Mouse (Mus musculus) midbrain, embryonic 15.5 days (tissue): Measurements from ENCODE around the gene Rpp21. TPM values are rescaled to one million over a fixed set of nuclear protein-coding genes. Genes with fewer than 3 reads are reported as not detected.

ENCODE experiments used
- ATAC-seq: fragments of 200-750 bp; cut with Nextera tagmentation; replicated peaks from 2 replicates; pipeline ENCODE4 v1.8.0; 2017; ENCODE audit warnings: moderate TSS enrichment
- H3K27ac ChIP-seq: fragments of 300-500 bp; sonication (generic); 2 replicates; pipeline ENCODE4 v1.5.1; 2015; ENCODE audit warnings: mild to moderate bottlenecking, inconsistent platforms
- H3K27me3 ChIP-seq: fragments of 300-500 bp; sonication (generic); replicated peaks from 2 replicates; pipeline ENCODE4 v1.6.1; 2015; ENCODE audit warnings: inconsistent platforms
- H3K36me3 ChIP-seq: fragments of 300-500 bp; sonication (generic); replicated peaks from 2 replicates; pipeline ENCODE4 v1.6.1; 2015; ENCODE audit warnings: inconsistent platforms
- H3K4me1 ChIP-seq: fragments of 300-500 bp; sonication (generic); 2 replicates; pipeline ENCODE4 v1.6.1; 2015; ENCODE audit warnings: inconsistent platforms
- H3K4me2 ChIP-seq: fragments of 300-500 bp; sonication (generic); 2 replicates; pipeline ENCODE4 v1.6.1; 2015; ENCODE audit warnings: inconsistent platforms, mild to moderate bottlenecking, moderate library complexity
- H3K4me3 ChIP-seq: fragments of 300-500 bp; sonication (generic); 2 replicates; pipeline ENCODE4 v1.5.1; 2015; ENCODE audit warnings: mild to moderate bottlenecking, inconsistent platforms
- H3K9ac ChIP-seq: fragments of 300-500 bp; sonication (generic); 2 replicates; pipeline ENCODE4 v1.6.1; 2015; ENCODE audit warnings: mild to moderate bottlenecking, inconsistent platforms
- H3K9me3 ChIP-seq: fragments of 300-500 bp; sonication (generic); 2 replicates; pipeline ENCODE4 v1.6.1; 2016; ENCODE audit warnings: inconsistent platforms
- WGBS: fragments of 180-500 bp; shearing (Covaris S2); methylation state at CpG from one replicate; pipeline ENCODE4 v1.1.7; 2015; ENCODE audit warnings: mixed read lengths; 5-methylcytosine and 5-hydroxymethylcytosine counted together
- polyA plus RNA-seq: library from polyadenylated mRNA; unstranded; fragments of >200 nt; fragmentation: Nextera tagmentation; extraction: Ambion mirVana; gene quantifications from 2 replicates; pipeline ENCODE4 v1.2.1, GENCODE M21; 2015

The Rpp21 gene
- 124 and 138 TPM in 2 replicates for polyA plus RNA-seq

GRCm38 (mm10) chr17:36257969-36258368, at the start of gene Rpp21:
Rpp21 (minus strand) TSS chr17:36258069.
- Histone ChIP-seq H3K4me3 (peak within 1 kb of the TSS; percentile 64), H3K4me1 (peaks cover 10% of the 10 kb centered on the region), H3K27ac (peak within 1 kb of the TSS; percentile 85), H3K36me3 (peaks cover 39% of the 10 kb centered on the region), H3K4me2 (peak within 1 kb of the TSS; percentile 53), H3K27me3 (no peaks in the 10 kb centered on the region), H3K9ac (peak within 1 kb of the TSS; percentile 89), H3K9me3 (no peaks in the 10 kb centered on the region)
- ATAC-seq: 0 out of 2 replicates have a peak, but pooled peaks have one; percentile 4
- 51% methylated on average over 6 of the region's 6 CpGs for WGBS

DNA sequence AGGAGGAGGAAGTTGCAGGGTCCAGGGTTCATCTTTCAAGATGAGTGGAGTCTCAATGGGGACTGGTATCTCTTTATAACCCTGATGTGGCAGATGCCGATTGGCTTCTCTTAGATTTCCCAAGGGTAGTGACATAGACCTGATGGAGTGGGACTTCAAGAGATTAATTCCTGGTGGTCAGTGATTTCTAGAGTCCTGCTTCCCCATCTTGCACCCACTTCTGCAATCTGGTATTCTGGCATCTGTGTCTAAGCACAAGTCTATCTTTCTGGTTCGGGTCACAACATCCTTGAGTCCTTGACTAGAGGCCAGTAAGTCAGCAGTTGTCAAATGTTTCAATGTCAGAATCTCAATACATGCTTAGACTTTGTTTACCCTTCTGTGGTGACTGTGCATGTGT, 28.5 kb upstream of the Rpp21 start, which contains the start of gene H2-M10.2:
Gene H2-M10.2, minus strand, starts transcription at position 101 of the 400 bp plus-strand sequence.
- Histone ChIP-seq H3K4me2 (no peak within 1 kb of the TSS), H3K4me1 (no peaks in the 10 kb centered on the region), H3K27me3 (no peaks in the 10 kb centered on the region), H3K9me3 (no peaks in the 10 kb centered on the region), H3K27ac (no peak within 1 kb of the TSS), H3K36me3 (peaks cover 6% of the 10 kb centered on the region; the same call in 1 of the 2 replicates), H3K9ac (no peak within 1 kb of the TSS), H3K4me3 (no peak within 1 kb of the TSS)
- 97% methylated on average over 2 of the region's 2 CpGs for WGBS
- no peak for ATAC-seq

GRCm38 (mm10) chr17:36281521-36282245, 23.8 kb upstream of the Rpp21 start:
- Histone ChIP-seq H3K36me3 (peaks cover 13% of the 10 kb centered on the region; the same call in 1 of the 2 replicates), H3K4me2 (no peak overlapping the region), H3K9me3 (no peaks in the 10 kb centered on the region), H3K4me1 (no peaks in the 10 kb centered on the region), H3K4me3 (no peak overlapping the region), H3K9ac (no peak overlapping the region), H3K27ac (no peak overlapping the region), H3K27me3 (no peaks in the 10 kb centered on the region)
- ATAC-seq: no peak
- WGBS: 92% methylated on average over 4 of the region's 4 CpGs

GRCm38 (mm10) chr17:36274776-36275175, 16.9 kb upstream of the Rpp21 start:
- H3K9me3 ChIP-seq: no peaks in the 10 kb centered on the region
- no peaks in the 10 kb centered on the region for H3K27me3 ChIP-seq
- no peak overlapping the region for H3K4me3 ChIP-seq
- no peak overlapping the region for H3K4me2 ChIP-seq
- peaks cover 30% of the 10 kb centered on the region for H3K4me1 ChIP-seq
- no peak overlapping the region for H3K27ac ChIP-seq
- H3K9ac ChIP-seq: no peak overlapping the region
- no peak for ATAC-seq
- H3K36me3 ChIP-seq: no peaks in the 10 kb centered on the region
- 93% methylated on average over 4 of the region's 4 CpGs for WGBS

DNA sequence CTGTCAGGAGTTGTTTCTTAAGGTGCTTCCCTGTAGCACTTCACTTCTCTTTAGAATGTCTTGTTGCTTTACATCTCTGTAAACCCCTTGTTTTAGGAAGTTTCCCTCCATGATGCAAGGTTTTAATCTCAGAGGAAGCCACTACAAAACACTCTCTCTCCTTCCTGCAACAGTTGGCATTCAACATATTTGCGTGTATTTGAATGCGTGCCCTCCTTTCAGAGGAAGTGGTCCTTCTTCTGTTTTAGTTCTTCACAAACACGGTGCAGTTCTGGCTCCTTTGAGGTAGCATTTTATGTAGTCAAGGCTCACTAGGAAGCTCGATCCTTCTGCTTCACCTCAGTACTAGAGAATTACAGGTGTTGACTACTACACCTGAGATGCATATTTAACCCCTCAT, 15.9 kb upstream of the Rpp21 start:
- no peaks in the 10 kb centered on the region for H3K36me3 ChIP-seq
- H3K4me2 ChIP-seq: peak overlapping the region; percentile 88; the same call in 1 of the 2 replicates
- 94% methylated on average over 4 of the region's 4 CpGs for WGBS
- H3K9ac ChIP-seq: no peak overlapping the region
- H3K9me3 ChIP-seq: no peaks in the 10 kb centered on the region
- H3K4me3 ChIP-seq: no peak overlapping the region
- H3K27ac ChIP-seq: no peak overlapping the region
- H3K4me1 ChIP-seq: peaks cover 32% of the 10 kb centered on the region
- H3K27me3 ChIP-seq: no peaks in the 10 kb centered on the region
- ATAC-seq: no peak

DNA sequence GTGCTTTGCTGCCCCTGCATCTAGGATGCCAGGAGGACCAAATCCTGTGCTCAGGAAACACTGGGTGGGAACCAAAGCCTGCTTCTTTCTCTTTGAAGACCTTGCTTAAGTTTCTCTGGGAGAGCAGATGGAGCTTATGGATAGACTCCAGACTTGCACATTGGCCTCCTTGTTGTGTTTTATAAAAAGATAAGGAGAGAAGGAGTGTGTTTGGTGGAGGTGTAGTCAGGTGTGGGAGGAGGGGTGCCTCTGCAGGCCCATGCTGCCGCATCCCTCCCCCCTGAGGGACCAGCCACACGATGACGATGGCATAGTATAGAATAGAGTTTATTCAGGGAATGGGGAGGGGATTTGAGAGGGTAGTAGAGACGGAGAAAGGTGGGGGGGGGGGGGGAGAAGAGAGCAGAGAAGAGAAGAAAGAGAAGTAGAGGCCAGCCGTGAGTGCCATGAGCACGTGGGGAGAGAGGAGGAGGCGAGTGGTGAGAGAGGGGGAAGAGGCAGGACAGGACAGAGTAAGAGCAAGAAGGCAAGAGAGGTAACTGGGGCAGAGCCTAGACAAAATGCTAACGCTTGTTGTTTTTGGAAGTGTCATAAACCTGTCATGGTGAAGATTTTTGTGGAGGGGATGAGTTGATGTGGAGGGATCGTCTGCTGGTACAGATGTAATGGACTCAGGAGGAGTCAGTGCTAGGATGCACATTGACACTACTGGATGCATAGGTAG, 14.9 kb upstream of the Rpp21 start:
- H3K4me2 ChIP-seq: peak overlapping the region; percentile 88
- no peak overlapping the region for H3K9ac ChIP-seq
- H3K27ac ChIP-seq: no peak overlapping the region
- no peak for ATAC-seq
- H3K9me3 ChIP-seq: no peaks in the 10 kb centered on the region
- H3K27me3 ChIP-seq: no peaks in the 10 kb centered on the region
- peaks cover 32% of the 10 kb centered on the region for H3K4me1 ChIP-seq
- 90% methylated on average over 9 of the region's 9 CpGs for WGBS
- H3K4me3 ChIP-seq: peak overlapping the region; percentile 91
- peaks cover under 1% of the 10 kb centered on the region; the same call in 1 of the 2 replicates for H3K36me3 ChIP-seq

GRCm38 (mm10) chr17:36271586-36272256, 13.9 kb upstream of the Rpp21 start, which contains the start of gene Trim39:
Trim39 (minus strand) TSS chr17:36272247.
- ATAC-seq: peak; percentile 90
- H3K4me1 ChIP-seq: peaks cover 32% of the 10 kb centered on the region
- no peaks in the 10 kb centered on the region for H3K9me3 ChIP-seq
- H3K27me3 ChIP-seq: no peaks in the 10 kb centered on the region
- peak within 1 kb of the TSS; percentile 88 for H3K4me2 ChIP-seq
- peak within 1 kb of the TSS; percentile 91 for H3K4me3 ChIP-seq
- H3K27ac ChIP-seq: peak within 1 kb of the TSS; percentile 99
- H3K36me3 ChIP-seq: peaks cover 10% of the 10 kb centered on the region
- H3K9ac ChIP-seq: peak within 1 kb of the TSS; percentile 95
- WGBS: 2% methylated on average over 42 of the region's 43 CpGs

DNA sequence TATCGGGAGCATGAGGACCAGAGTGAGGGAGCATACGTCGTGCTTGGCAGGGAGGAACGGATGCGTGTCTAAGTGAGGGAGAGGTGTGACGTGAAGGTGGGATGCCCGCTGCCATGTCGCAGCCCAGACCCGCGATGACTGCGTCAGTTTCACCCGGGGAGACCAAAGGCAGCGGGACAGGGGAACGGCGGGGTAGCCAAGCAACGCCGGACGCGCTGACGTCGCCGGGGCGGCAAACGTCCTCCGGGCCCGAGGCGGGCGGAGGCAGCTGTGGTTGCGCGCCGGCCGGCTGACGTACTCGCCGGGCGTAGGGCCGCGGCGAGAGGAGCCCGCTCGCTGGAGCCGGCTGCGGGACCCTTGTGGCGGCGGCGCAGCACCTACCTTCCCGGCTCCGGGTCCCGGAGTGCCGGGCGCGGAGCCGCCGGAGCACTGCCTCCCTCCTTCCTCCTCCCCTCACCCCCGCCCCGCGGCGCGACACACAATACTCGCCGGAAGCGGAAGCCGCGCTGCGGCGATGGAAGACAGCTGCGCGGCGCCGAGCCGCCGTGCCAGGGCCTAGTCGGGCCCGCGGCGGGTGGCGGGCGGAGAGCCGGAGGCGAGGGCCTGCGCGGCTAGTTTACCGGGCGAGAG, 13.2 kb upstream of the Rpp21 start:
- ATAC-seq: peak; percentile 94
- peak overlapping the region; percentile 99 for H3K27ac ChIP-seq
- H3K9me3 ChIP-seq: no peaks in the 10 kb centered on the region
- no peaks in the 10 kb centered on the region for H3K27me3 ChIP-seq
- H3K4me2 ChIP-seq: peak overlapping the region; percentile 88
- WGBS: under 1% methylated on average over 76 of the region's 84 CpGs
- H3K36me3 ChIP-seq: peaks cover 16% of the 10 kb centered on the region
- H3K4me3 ChIP-seq: peak overlapping the region; percentile 91
- peak overlapping the region; percentile 95 for H3K9ac ChIP-seq
- peaks cover 32% of the 10 kb centered on the region for H3K4me1 ChIP-seq

DNA sequence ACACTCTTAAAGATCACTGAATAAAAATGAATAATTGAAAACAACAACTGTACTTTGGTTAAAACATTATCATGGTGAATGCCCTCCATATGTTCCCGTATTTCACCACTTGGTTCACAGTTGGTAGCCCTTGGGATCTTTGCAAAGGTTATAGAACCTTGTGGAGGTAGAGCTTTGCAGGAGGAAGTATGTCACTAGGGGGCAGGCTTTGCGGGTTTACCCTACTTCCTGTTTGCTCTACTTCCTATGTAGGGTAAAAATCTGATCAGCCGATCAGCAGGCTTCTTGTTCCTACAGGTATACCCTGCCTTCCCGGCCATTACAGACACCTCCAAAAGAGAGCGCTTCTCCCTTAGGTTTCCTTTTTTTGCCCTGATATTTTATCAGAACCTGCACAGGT, 8.0 kb upstream of the Rpp21 start:
- no peak overlapping the region for H3K9ac ChIP-seq
- no peak overlapping the region for H3K4me3 ChIP-seq
- peaks cover 61% of the 10 kb centered on the region for H3K36me3 ChIP-seq
- H3K4me1 ChIP-seq: peaks cover 11% of the 10 kb centered on the region
- 82% methylated on average over 5 of the region's 5 CpGs for WGBS
- no peaks in the 10 kb centered on the region for H3K27me3 ChIP-seq
- H3K9me3 ChIP-seq: no peaks in the 10 kb centered on the region
- ATAC-seq: no peak
- H3K4me2 ChIP-seq: no peak overlapping the region
- H3K27ac ChIP-seq: no peak overlapping the region

DNA sequence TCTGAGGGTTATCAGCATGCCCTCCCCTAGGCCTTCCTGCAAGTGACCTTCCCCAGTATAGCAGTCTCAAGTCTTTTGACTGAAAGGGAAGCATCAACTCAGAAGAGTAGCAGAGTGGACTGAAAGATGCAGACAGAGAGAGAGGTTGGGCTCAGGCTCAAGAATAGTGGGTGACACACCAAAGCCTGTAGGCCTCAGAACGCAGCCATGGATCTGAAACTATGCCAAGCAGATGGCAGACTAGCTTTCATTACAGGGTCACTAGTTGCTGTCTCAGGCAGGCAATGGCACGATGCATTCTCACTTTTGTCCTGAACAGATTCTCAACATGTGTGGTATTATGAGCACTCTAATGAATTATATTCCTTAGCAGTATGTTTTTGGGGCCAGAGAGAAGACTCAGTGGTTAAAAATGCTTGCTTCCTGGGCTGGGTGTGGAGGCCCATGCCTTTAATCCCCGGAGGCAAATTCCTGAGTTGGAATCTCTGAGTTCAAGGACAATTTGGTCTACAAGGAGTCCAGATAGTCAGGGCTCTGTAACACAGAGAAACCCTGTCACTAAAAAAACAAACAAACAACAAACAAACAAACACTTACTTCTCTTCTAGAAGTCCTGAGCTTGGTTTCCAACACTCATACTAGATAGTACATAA, 6.5 kb upstream of the Rpp21 start:
- H3K36me3 ChIP-seq: peaks cover 73% of the 10 kb centered on the region
- H3K9ac ChIP-seq: no peak overlapping the region
- no peak overlapping the region for H3K27ac ChIP-seq
- H3K4me2 ChIP-seq: no peak overlapping the region
- H3K4me1 ChIP-seq: no peaks in the 10 kb centered on the region
- H3K4me3 ChIP-seq: no peak overlapping the region
- WGBS: 93% methylated on average over 3 of the region's 3 CpGs
- no peaks in the 10 kb centered on the region for H3K27me3 ChIP-seq
- ATAC-seq: no peak
- H3K9me3 ChIP-seq: no peaks in the 10 kb centered on the region

DNA sequence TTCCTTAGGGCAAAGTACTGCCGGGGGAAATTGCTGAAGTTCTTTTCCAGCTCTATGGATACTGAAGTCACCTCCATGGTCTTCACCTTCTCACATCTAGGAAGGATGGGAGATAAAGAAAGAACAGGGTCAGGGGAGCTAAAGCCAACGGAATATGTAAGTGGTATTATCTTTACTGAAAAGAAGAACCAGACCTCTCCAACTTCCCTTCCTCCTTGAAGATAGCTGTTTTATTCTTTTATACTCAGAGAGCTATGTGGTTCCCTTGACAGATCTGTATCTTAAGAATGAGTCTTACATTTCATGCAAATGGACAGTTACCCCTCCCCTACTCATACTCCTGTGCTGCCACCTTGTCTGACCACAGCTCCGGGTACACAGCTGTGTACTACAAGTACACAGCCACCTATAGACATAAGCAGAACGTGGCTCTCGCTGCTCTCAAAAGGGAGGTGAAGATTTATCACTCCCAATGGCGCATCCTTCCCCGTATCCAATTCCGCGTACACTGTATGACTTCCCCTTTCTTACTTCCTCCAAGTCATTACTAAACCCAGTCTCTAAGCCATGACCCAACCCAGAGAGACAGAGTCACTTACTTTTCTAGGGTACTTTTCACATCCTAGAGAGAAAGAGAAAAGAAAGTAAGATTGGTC, 3.8 kb upstream of the Rpp21 start:
- H3K4me3 ChIP-seq: no peak overlapping the region
- H3K9ac ChIP-seq: no peak overlapping the region
- H3K4me2 ChIP-seq: no peak overlapping the region
- H3K27me3 ChIP-seq: no peaks in the 10 kb centered on the region
- H3K4me1 ChIP-seq: peaks cover 8% of the 10 kb centered on the region
- H3K36me3 ChIP-seq: peaks cover 69% of the 10 kb centered on the region
- no peak overlapping the region for H3K27ac ChIP-seq
- WGBS: 95% methylated on average over 9 of the region's 9 CpGs
- ATAC-seq: no peak
- H3K9me3 ChIP-seq: no peaks in the 10 kb centered on the region
